Mouse (Mus musculus): Measurements from ENCODE around the gene Olfr930.

Olfr930 gene

GRCm38 (mm10) chr9:38929509-38929908 lies at the start of gene Olfr930:
Gene Olfr930, plus strand, starts transcription at chr9:38929809.
- no peak for DNase-seq

- DNase-seq, result no peak
These were observed 24.0 kb downstream of the Olfr930 start for GRCm38 (mm10) chr9:38953401-38954123.

- no peak for DNase-seq
These were observed 24.5 kb downstream of the Olfr930 start for GRCm38 (mm10) chr9:38954124-38954416.

GRCm38 (mm10) chr9:38972013-38972412 lies 42.4 kb downstream of the Olfr930 start, which contains the start of gene Olfr933:
Gene Olfr933, plus strand, starts transcription at chr9:38972313.
- DNase-seq, result no peak
